Mouse (Mus musculus): ENCODE results near the gene Lrrc51.

The Lrrc51 gene

GRCm38 (mm10) chr7:101938348-101938747 lies 4.7 kb upstream of the Lrrc51 start:
- in situ Hi-C loops (cut with MboI, MseI), result no loop called here

- in situ Hi-C loops (cut with MboI, MseI), result no loop called here
Measured at GRCm38 (mm10) chr7:101937569-101937968, 3.9 kb upstream of the Lrrc51 start.

DNA sequence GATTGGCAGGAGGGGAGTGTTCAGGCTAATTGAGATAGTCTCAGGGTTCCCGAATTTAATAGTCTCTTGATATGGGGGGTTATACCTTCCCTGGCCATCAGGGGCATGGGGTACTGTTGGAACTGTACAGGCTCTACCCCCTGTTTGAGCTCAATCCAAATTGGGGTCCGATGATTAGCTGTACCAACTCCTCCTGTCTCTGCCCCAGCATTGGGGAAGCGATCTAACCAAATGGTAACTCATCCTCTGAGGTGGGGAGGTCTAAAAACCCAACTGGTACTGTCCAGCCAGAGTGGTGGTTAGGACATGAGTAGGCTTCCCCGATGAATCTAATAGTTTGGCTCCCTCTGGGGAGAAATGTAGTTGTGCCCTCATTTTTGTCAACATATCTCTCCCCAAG lies 3.3 kb upstream of the Lrrc51 start:
- in situ Hi-C loops (cut with MboI, MseI), result no loop called here

DNA sequence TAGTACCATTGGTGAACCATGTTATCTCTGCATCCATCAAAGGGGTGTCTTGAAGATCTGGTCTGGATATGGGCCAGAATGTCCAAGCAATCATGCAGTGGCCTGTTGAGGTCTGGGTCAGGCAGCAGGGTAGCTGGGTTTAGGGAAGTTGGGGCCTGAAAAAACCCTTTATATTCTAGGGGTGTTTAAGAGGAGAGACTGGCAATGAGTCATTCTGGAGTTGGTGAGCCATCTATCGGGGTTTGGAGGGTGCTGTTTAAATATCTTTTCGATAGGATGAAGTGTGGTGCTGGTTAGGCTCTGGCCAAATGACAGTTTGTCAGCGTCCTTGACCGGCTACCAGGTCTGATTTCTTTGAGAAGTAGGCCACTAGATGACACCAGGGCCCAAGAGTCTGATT lies 2.3 kb upstream of the Lrrc51 start:
- in situ Hi-C loops (cut with MboI, MseI), result no loop called here

DNA sequence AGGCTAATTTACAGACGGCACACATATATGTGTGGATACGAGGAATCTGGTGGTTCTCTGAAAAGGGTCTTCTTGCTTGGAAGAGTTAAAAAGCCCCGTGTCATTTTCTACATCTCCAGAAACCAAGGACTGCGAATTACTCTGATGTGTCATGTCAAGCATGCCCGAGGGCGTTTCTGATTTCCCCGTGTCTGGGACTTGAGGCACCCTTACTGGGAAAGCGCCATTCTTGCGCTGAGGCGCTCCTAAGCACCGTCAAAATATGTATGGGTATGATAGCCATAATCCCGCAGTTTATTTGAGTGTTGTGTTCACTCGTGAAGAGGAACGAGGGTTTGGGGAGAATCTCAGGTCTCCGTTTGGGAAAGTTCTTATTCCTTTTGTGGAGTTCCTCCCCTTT lies 395 bp downstream of the Lrrc51 start:
- in situ Hi-C loops (cut with MboI, MseI), result loop anchor here (5.0 kb wide), 2 partner anchors 34 to 36 kb away; no protein-coding TSS in a partner anchor

DNA sequence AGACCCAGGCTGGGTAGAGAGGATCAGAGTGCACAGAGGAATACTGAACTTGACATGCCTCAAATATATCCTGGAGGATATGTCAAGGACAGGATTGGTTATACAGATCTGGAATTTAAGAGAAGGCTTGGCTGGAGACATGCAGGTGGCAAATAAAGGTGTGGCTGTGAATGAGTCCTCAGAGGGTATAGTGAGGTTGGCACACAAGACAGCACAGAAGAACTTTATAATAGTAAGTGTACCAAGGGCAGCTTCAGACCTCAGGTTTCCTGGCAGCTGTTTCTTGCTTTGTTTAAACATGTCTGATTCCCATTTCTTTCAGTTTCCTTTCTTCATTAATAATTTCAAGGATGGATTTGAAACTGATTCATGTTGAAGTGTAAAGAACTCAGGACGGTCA lies 1.1 kb downstream of the Lrrc51 start:
- in situ Hi-C loops (cut with MboI, MseI), result loop anchor here (5.0 kb wide), 2 partner anchors 35 kb away; no protein-coding TSS in a partner anchor

DNA sequence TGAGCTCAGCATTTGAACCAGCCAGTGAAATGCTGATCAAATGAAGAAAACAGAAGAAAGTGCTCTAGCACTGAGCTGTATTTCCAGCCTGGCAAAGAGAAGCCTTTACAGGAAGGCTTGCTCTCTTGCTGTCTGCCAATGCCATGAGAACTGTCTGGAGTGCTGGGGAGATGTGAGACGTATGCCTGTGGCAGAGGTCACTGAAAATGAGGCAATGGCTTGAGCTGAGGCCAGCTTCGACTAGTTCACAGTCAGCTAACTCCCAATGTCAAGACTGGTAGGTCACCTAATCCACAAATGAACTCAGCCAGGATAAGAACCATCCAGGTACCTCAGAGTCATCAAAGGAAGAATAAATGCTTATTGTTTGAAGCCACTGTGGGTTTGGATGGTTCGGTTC lies 5.6 kb downstream of the Lrrc51 start:
- in situ Hi-C loops (cut with MboI, MseI), result loop anchor here (5.0 kb wide), 1 partner anchor 139 kb away; the partner anchor contains the start of genes Rnf121, Xndc1 and Xntrpc

GRCm38 (mm10) chr7:101925892-101926291 lies 7.8 kb downstream of the Lrrc51 start:
- in situ Hi-C loops (cut with MboI, MseI), result loop anchor here (5.0 kb wide), 1 partner anchor 141 kb away; the partner anchor contains the start of genes Rnf121, Xndc1 and Xntrpc

DNA sequence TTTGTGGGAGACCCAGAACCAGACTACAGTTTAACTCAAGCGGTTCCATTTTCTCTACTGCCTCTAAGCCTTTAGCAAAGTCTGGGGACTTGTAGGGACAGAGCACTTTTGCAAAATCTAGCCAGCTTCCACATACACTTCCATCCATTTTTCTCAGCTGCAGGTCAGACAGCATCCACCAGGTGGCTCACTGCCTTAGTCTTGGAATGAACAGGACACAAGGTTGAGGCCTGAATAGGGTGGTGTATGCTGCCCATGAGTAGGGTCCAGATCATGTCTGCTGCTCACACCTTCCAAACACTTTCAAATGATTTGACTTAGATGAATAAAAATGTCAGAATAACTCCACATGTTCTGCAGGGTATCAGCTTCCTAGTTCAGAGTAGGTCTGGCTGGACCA lies 15.6 kb downstream of the Lrrc51 start:
- in situ Hi-C loops (cut with MboI, MseI), result no loop called here

DNA sequence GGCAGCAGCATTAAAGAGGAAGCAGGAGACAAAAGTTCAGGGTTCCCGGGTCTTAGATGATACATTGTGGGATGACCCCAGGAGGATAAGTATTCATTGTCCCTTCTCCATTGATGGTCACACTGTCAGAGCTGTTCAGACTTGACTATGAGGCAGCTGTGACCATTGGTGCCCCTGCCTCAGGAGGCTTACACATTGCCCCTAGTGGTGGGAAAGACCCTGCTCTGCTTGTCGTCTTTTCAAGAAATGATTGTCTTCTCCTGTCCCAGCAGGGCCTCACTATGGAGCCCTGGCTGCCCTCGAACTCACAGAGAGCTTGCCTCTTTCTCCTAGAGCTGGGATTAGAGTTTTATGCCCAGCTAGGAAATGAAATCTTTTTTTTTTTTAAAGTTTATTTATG lies 21.7 kb downstream of the Lrrc51 start:
- in situ Hi-C loops (cut with MboI, MseI), result no loop called here

- in situ Hi-C loops (cut with MboI, MseI), result no loop called here
Measured at GRCm38 (mm10) chr7:101910138-101910537, 23.6 kb downstream of the Lrrc51 start.

- in situ Hi-C loops (cut with MboI, MseI), result no loop called here
Measured at GRCm38 (mm10) chr7:101908367-101908766, 25.3 kb downstream of the Lrrc51 start.

- in situ Hi-C loops (cut with MboI, MseI), result no loop called here
Measured at GRCm38 (mm10) chr7:101906696-101907095, 27.0 kb downstream of the Lrrc51 start.

GRCm38 (mm10) chr7:101906287-101906681 lies 27.4 kb downstream of the Lrrc51 start, which contains the start of gene Tomt:
Gene Tomt (minus strand): TSS chr7:101906359.
- in situ Hi-C loops (cut with MboI, MseI), result no loop called here

GRCm38 (mm10) chr7:101905561-101906286 lies 28.0 kb downstream of the Lrrc51 start, which contains the start of gene Lamtor1:
Gene Lamtor1 (plus strand): TSS chr7:101905904.
- in situ Hi-C loops (cut with MboI, MseI), result no loop called here

GRCm38 (mm10) chr7:101902846-101903245 lies 30.8 kb downstream of the Lrrc51 start:
- in situ Hi-C loops (cut with MboI, MseI), result no loop called here

GRCm38 (mm10) chr7:101901969-101902368 lies 31.7 kb downstream of the Lrrc51 start:
- in situ Hi-C loops (cut with MboI, MseI), result no loop called here

DNA sequence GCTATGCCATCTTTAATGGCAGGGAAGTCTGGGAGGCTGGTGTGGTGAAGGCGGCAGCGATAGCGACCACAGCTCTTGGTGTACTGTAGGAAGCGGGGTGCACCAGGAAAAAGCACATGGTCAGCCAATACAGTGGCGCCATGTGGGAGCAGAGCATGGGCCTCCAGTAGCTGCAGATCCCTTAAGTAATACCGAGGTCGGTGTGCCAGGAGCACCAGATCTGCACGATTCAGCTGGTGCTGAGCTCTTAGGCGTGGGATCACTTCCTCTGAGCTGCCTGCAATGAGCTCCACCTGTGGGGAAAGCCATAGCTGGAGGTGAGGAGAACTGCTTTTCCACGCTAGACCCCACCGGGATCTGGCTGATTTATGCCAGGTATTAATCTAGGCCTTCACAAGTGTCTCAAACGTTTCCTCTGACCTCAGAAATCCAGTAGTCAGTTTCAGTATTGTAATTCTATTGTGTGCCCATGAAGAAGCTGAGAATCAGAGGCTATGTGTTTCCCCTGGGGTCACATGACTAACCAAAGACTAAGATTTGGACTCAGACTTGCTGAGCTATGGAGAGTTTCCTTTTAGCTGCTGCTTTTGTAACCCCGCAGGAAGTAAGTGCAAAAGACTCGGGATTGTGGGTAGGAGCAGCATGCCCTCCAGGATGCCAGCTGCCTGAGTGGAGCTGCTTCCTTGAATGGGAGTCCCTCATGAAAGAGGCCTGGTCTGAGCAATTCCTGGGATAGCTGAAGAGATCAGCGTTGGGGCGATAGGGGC lies 33.2 kb downstream of the Lrrc51 start:
- in situ Hi-C loops (cut with MboI, MseI), result no loop called here

DNA sequence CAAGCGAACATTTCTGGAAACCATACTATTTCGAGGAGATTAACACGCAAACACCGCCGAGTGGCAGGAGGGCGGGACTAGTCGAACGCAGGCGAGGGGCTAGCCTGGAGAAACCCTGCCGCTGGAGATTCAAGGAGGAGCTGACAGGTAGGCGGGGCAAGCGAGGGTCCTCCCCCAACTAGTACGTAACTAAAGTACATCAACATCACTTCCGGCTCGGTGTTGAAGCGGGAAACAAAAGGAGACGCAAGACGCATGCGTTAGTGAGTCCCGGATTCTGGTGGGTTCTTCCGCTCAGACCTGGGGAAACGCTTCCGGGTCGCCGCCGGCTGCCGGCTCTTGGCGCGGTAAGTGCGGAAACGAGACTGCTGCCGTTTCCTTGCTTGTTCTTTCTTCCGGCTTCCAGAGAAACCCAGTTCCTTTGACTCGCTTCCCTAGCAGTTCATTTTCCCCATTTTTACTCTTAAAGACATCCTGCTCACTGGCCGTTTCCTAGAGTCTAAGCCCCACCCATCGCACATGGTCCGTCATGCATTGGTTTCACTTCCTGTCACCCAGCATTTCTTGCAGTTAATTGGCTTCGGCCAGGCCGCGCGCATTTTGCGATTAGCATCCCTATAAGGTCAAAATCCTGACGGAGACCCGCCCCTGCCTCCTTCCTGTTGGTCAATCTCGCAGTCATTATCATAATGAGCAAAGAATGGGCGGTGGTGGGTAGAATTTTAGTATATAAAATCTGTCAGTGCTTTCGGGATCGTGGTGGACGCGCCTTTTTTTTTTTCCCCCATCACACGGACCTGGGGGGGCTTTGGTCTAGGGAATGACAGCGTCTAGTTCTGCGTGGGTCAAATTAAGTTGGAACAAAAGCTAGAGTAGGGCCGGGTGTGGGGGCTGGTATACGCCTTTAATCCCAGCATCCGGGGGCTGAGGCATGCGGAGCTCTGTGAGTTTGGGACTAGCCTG lies 37.3 kb downstream of the Lrrc51 start:
- in situ Hi-C loops (cut with MboI, MseI), result loop anchor here (5.0 kb wide), 1 partner anchor 36 kb away; the partner anchor contains the start of genes Lrrc51 and Numa1

GRCm38 (mm10) chr7:101895695-101896094 lies 38.0 kb downstream of the Lrrc51 start:
- in situ Hi-C loops (cut with MboI, MseI), result loop anchor here (5.0 kb wide), 1 partner anchor 37 kb away; the partner anchor contains the start of genes Lrrc51 and Numa1

DNA sequence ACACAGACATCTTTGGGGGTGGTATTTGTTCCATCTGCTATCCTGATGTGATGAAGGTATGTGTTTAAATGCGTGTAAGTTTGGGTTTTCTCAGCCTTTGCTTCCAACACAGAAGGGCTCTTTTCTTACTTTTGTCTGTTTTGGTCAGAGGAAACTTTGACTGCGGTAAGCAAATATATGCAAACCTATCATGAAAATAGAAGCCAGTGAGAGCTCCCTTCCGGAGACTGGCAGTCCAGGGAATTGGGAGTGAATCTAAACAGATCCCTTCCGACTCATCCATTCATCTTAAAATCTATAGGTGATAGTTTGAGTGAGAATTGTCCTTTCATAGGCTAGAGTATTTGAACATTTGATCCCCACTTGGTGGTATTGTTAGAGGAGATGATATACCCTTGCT lies 45.2 kb downstream of the Lrrc51 start:
- in situ Hi-C loops (cut with MboI, MseI), result no loop called here
